Mouse (Mus musculus): ENCODE measurements around the gene Anapc11. TPM values are rescaled to one million over a fixed set of nuclear protein-coding genes. Genes with fewer than 3 reads are reported as not detected.

Anapc11 gene
- polyA plus RNA-seq, 1 experiment from 2014 or later: 174 TPM

- no peak overlapping the region for H3K4me2 ChIP-seq
- H3K27ac ChIP-seq (ENCODE audit: poor library complexity, severe bottlenecking): no peak overlapping the region
- no peak for ATAC-seq (ENCODE audit: insufficient number of reproducible peaks, low FRiP score)
- H3K9ac ChIP-seq: no peak overlapping the region
- no peak overlapping the region for H3K4me3 ChIP-seq
- 72% methylated on average over 4 of the region's 4 CpGs for WGBS
- peaks cover 72% of the 10 kb centered on the region for H3K36me3 ChIP-seq
- H3K4me1 ChIP-seq (replicated peaks): peaks cover 33% of the 10 kb centered on the region
- H3K9me3 ChIP-seq (replicated peaks): no peaks in the 10 kb centered on the region
- H3K27me3 ChIP-seq (replicated peaks): no peaks in the 10 kb centered on the region; the same call in 1 of the 2 replicates
Observed at GRCm38 (mm10) chr11:120606764-120607163, 8.5 kb downstream of the Anapc11 start.

- Histone ChIP-seq H3K36me3 (peaks cover 72% of the 10 kb centered on the region), H3K4me2 (peak within 1 kb of the TSS; percentile 70), H3K9me3 (replicated peaks) (no peaks in the 10 kb centered on the region), H3K27me3 (replicated peaks) (no peaks in the 10 kb centered on the region; the same call in 1 of the 2 replicates), H3K4me1 (replicated peaks) (peaks cover 33% of the 10 kb centered on the region), H3K27ac (ENCODE audit: poor library complexity, severe bottlenecking) (peak within 1 kb of the TSS; percentile 56), H3K9ac (peak within 1 kb of the TSS; percentile 70), H3K4me3 (peak within 1 kb of the TSS; percentile 43)
- no peak for ATAC-seq (ENCODE audit: insufficient number of reproducible peaks, low FRiP score)
- 6% methylated on average over 45 of the region's 45 CpGs for WGBS
Observed at GRCm38 (mm10) chr11:120608241-120609034, 10.2 kb downstream of the Anapc11 start, which contains the start of gene Npb. Gene Npb, plus strand, starts transcription at chr11:120608477.

GRCm38 (mm10) chr11:120609250-120609649, 11.0 kb downstream of the Anapc11 start:
- Histone ChIP-seq H3K4me1 (replicated peaks) (peaks cover 33% of the 10 kb centered on the region), H3K4me3 (peak overlapping the region; percentile 43; the same call in 1 of the 2 replicates), H3K4me2 (peak overlapping the region; percentile 70), H3K27me3 (replicated peaks) (no peaks in the 10 kb centered on the region; the same call in 1 of the 2 replicates), H3K9ac (peak overlapping the region; percentile 70; the same call in 1 of the 2 replicates), H3K27ac (ENCODE audit: poor library complexity, severe bottlenecking) (peak overlapping the region; percentile 56), H3K9me3 (replicated peaks) (no peaks in the 10 kb centered on the region), H3K36me3 (peaks cover 72% of the 10 kb centered on the region)
- peak; percentile 66 for ATAC-seq (ENCODE audit: insufficient number of reproducible peaks, low FRiP score)
- WGBS: 35% methylated on average over 8 of the region's 8 CpGs

GRCm38 (mm10) chr11:120610477-120611046, 12.3 kb downstream of the Anapc11 start:
- WGBS: 83% methylated on average over 9 of the region's 9 CpGs
- Histone ChIP-seq H3K27ac (ENCODE audit: poor library complexity, severe bottlenecking) (no peak overlapping the region), H3K4me3 (no peak overlapping the region), H3K4me1 (replicated peaks) (peaks cover 39% of the 10 kb centered on the region), H3K4me2 (no peak overlapping the region), H3K36me3 (peaks cover 70% of the 10 kb centered on the region), H3K9me3 (replicated peaks) (no peaks in the 10 kb centered on the region), H3K27me3 (replicated peaks) (no peaks in the 10 kb centered on the region; the same call in 1 of the 2 replicates), H3K9ac (no peak overlapping the region)
- no peak for ATAC-seq (ENCODE audit: insufficient number of reproducible peaks, low FRiP score)

GRCm38 (mm10) chr11:120612763-120613162, 14.5 kb downstream of the Anapc11 start:
- H3K4me3 ChIP-seq: no peak overlapping the region
- ATAC-seq (ENCODE audit: insufficient number of reproducible peaks, low FRiP score): no peak
- no peaks in the 10 kb centered on the region; the same call in 1 of the 2 replicates for H3K27me3 ChIP-seq (replicated peaks)
- H3K4me1 ChIP-seq (replicated peaks): peaks cover 42% of the 10 kb centered on the region
- H3K4me2 ChIP-seq: no peak overlapping the region
- no peaks in the 10 kb centered on the region for H3K9me3 ChIP-seq (replicated peaks)
- H3K9ac ChIP-seq: no peak overlapping the region
- peaks cover 58% of the 10 kb centered on the region for H3K36me3 ChIP-seq
- H3K27ac ChIP-seq (ENCODE audit: poor library complexity, severe bottlenecking): no peak overlapping the region
- 42% methylated on average over 6 of the region's 6 CpGs for WGBS

GRCm38 (mm10) chr11:120613481-120613972, 15.3 kb downstream of the Anapc11 start:
- Histone ChIP-seq H3K27ac (ENCODE audit: poor library complexity, severe bottlenecking) (no peak overlapping the region), H3K4me2 (no peak overlapping the region), H3K4me1 (replicated peaks) (peaks cover 41% of the 10 kb centered on the region), H3K36me3 (peaks cover 63% of the 10 kb centered on the region), H3K9me3 (replicated peaks) (no peaks in the 10 kb centered on the region), H3K9ac (no peak overlapping the region), H3K4me3 (no peak overlapping the region), H3K27me3 (replicated peaks) (no peaks in the 10 kb centered on the region; the same call in 1 of the 2 replicates)
- ATAC-seq (ENCODE audit: insufficient number of reproducible peaks, low FRiP score): no peak
- 86% methylated on average over 10 of the region's 10 CpGs for WGBS

- WGBS: 83% methylated on average over 8 of the region's 8 CpGs
- Histone ChIP-seq H3K27ac (ENCODE audit: poor library complexity, severe bottlenecking) (no peak overlapping the region), H3K4me1 (replicated peaks) (peaks cover 36% of the 10 kb centered on the region), H3K9me3 (replicated peaks) (no peaks in the 10 kb centered on the region), H3K4me2 (no peak overlapping the region), H3K36me3 (peaks cover 67% of the 10 kb centered on the region), H3K27me3 (replicated peaks) (no peaks in the 10 kb centered on the region; the same call in 1 of the 2 replicates), H3K4me3 (no peak overlapping the region), H3K9ac (no peak overlapping the region)
- no peak for ATAC-seq (ENCODE audit: insufficient number of reproducible peaks, low FRiP score)
Observed at GRCm38 (mm10) chr11:120613976-120614375, 15.8 kb downstream of the Anapc11 start.

- no peaks in the 10 kb centered on the region for H3K27me3 ChIP-seq (replicated peaks)
Observed at GRCm38 (mm10) chr11:120615167-120615566, 16.9 kb downstream of the Anapc11 start.

GRCm38 (mm10) chr11:120615606-120616203, 17.5 kb downstream of the Anapc11 start:
- H3K4me3 ChIP-seq: no peak overlapping the region
- no peak overlapping the region for H3K27ac ChIP-seq (ENCODE audit: poor library complexity, severe bottlenecking)
- peaks cover 71% of the 10 kb centered on the region for H3K36me3 ChIP-seq
- no peaks in the 10 kb centered on the region for H3K9me3 ChIP-seq (replicated peaks)
- peak overlapping the region; percentile 50; the same call in 1 of the 2 replicates for H3K9ac ChIP-seq
- no peaks in the 10 kb centered on the region for H3K27me3 ChIP-seq (replicated peaks)
- ATAC-seq (ENCODE audit: insufficient number of reproducible peaks, low FRiP score): no peak
- no peak overlapping the region for H3K4me2 ChIP-seq
- peaks cover 27% of the 10 kb centered on the region for H3K4me1 ChIP-seq (replicated peaks)
- 90% methylated on average over 11 of the region's 11 CpGs for WGBS

More at GRCm38 (mm10) chr11:120615167-120615566, 16.9 kb downstream of the Anapc11 start:
- Histone ChIP-seq H3K9ac (no peak overlapping the region), H3K9me3 (replicated peaks) (no peaks in the 10 kb centered on the region), H3K4me3 (no peak overlapping the region), H3K36me3 (peaks cover 71% of the 10 kb centered on the region), H3K27ac (ENCODE audit: poor library complexity, severe bottlenecking) (no peak overlapping the region), H3K4me2 (no peak overlapping the region), H3K4me1 (replicated peaks) (peaks cover 27% of the 10 kb centered on the region)
- WGBS: 95% methylated on average over 6 of the region's 6 CpGs
- ATAC-seq (ENCODE audit: insufficient number of reproducible peaks, low FRiP score): no peak

GRCm38 (mm10) chr11:120616617-120617294, 18.5 kb downstream of the Anapc11 start:
- Histone ChIP-seq H3K9ac (peak overlapping the region; percentile 87), H3K27ac (ENCODE audit: poor library complexity, severe bottlenecking) (peak overlapping the region; percentile 75; the same call in 1 of the 2 replicates), H3K36me3 (peaks cover 70% of the 10 kb centered on the region), H3K4me2 (peak overlapping the region; percentile 89), H3K9me3 (replicated peaks) (no peaks in the 10 kb centered on the region), H3K27me3 (replicated peaks) (no peaks in the 10 kb centered on the region), H3K4me1 (replicated peaks) (peaks cover 27% of the 10 kb centered on the region), H3K4me3 (peak overlapping the region; percentile 84)
- ATAC-seq (ENCODE audit: insufficient number of reproducible peaks, low FRiP score): no peak
- WGBS: 28% methylated on average over 4 of the region's 4 CpGs

All from heart, embryonic 12.5 days (tissue).